Mouse (Mus musculus): ENCODE results near the gene Il11ra1. TPM values are rescaled to one million over a fixed set of nuclear protein-coding genes. Genes with fewer than 3 reads are reported as not detected.

Il11ra1 gene
- polyA plus RNA-seq, 1 experiment from 2014 or later, result 76.5 TPM

DNA sequence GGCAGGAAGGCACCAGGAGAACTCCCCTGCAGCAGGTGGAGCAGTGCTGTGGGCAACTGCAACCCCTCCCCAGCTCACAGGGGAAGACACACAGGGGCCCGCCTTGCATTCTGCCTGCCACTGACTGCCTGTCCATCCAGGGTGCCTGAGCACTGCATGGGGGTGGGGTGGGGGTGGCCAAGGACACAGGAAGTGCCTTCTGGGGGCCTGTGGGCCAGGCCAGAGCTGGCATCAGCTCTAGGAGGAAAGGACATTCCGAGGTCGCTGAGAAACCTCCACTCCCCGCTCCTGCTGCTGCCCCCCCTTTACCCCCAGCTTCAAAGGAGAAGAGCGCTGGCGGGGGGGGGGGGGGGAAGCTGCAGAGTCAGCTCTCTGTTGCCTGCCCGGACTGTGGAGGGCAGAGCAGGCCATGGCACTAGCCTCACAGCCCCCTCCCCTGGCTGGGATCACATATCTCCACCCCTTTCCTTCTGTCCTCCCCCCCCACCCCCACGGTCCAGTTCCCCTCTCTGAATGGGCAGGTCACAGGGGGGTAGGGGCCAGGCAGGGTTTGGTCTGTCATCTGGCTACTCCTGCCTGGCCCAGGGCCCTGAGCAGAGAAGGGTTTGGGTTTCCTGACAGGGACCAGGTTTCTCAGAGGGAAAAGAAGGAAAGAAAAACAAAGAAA is 34.6 kb upstream of the Il11ra1 start:
- Histone ChIP-seq H3K4me2 (replicated peaks) (no peak overlapping the region), H3K9ac (replicated peaks) (0 out of 2 replicates have a peak overlapping the region, but pooled peaks have one; percentile 34), H3K4me1 (peaks cover 62% of the 10 kb centered on the region), H3K4me3 (no peak overlapping the region), H3K27me3 (no peaks in the 10 kb centered on the region), H3K27ac (replicated peaks) (peak overlapping the region; percentile 58), H3K9me3 (no peaks in the 10 kb centered on the region), H3K36me3 (peaks cover 80% of the 10 kb centered on the region)
- ATAC-seq (ENCODE audit: low FRiP score, low read depth), result peak; percentile 21; the same call in 1 of the 2 replicates
- 6% methylated on average over 7 of the region's 8 CpGs for WGBS

DNA sequence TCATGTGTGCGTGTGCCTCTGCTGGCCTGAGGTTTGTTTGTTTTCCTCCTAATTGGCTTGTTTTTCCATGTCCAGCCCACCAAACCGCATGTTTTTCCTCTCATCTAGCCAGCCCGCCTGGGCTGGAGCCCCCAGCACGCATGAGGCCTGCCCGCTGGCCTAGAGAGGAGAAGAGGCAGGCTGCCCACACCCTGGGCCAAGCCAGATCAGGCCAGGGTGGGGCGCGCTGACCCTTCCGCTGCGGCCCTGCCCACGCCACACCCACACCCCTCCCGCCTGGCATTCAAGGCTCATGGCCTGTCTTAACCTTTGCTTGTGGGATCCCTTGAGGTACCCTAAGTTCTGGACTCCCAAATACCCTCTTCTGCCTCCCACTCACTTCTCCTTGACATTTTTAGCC is 33.1 kb upstream of the Il11ra1 start:
- Histone ChIP-seq H3K4me1 (peaks cover 60% of the 10 kb centered on the region), H3K9me3 (no peaks in the 10 kb centered on the region), H3K4me3 (no peak overlapping the region), H3K27ac (replicated peaks) (0 out of 2 replicates have a peak overlapping the region, but pooled peaks have one; percentile 15), H3K27me3 (peaks cover 4% of the 10 kb centered on the region; the same call in 1 of the 2 replicates), H3K4me2 (replicated peaks) (no peak overlapping the region), H3K9ac (replicated peaks) (no peak overlapping the region), H3K36me3 (peaks cover 81% of the 10 kb centered on the region)
- WGBS, result 76% methylated on average over 11 of the region's 11 CpGs
- no peak for ATAC-seq (ENCODE audit: low FRiP score, low read depth)

DNA sequence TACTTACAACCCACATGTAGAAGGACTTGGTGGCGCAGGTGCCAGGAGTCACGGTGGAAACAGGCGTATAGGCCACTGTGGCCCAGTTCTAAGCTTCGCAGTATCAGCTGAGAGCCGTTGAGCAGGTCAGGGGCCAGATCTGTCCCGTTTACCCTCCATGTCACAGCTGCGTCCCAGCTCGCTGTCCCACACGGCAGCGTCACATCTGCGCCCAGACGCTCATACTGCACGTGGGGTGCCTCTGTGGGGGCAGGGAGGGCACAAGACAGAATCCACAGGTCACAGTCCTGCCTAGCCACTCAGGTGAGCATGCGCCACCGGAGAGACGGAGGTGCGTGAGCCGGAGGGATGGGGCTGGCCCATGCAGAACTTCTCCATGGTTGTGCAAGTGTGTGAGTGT is 29.0 kb upstream of the Il11ra1 start:
- Histone ChIP-seq H3K4me2 (replicated peaks) (no peak overlapping the region), H3K27ac (replicated peaks) (no peak overlapping the region), H3K9ac (replicated peaks) (0 out of 2 replicates have a peak overlapping the region, but pooled peaks have one; percentile 24), H3K4me3 (no peak overlapping the region), H3K9me3 (no peaks in the 10 kb centered on the region), H3K4me1 (peaks cover 62% of the 10 kb centered on the region), H3K27me3 (peaks cover 4% of the 10 kb centered on the region; the same call in 1 of the 2 replicates), H3K36me3 (peaks cover 60% of the 10 kb centered on the region)
- 83% methylated on average over 18 of the region's 18 CpGs for WGBS
- no peak for ATAC-seq (ENCODE audit: low FRiP score, low read depth)

- Histone ChIP-seq H3K36me3 (peaks cover 56% of the 10 kb centered on the region), H3K27me3 (peaks cover 4% of the 10 kb centered on the region; the same call in 1 of the 2 replicates), H3K4me3 (no peak overlapping the region), H3K9me3 (no peaks in the 10 kb centered on the region), H3K27ac (replicated peaks) (peak overlapping the region; percentile 83), H3K4me1 (peaks cover 65% of the 10 kb centered on the region), H3K9ac (replicated peaks) (peak overlapping the region; percentile 39; the same call in 1 of the 2 replicates), H3K4me2 (replicated peaks) (0 out of 2 replicates have a peak overlapping the region, but pooled peaks have one; percentile 15)
- peak; percentile 4; the same call in 1 of the 2 replicates for ATAC-seq (ENCODE audit: low FRiP score, low read depth)
- WGBS, result 34% methylated on average over 5 of the region's 5 CpGs
Observed at GRCm38 (mm10) chr4:41671500-41671899, 28.3 kb upstream of the Il11ra1 start.

GRCm38 (mm10) chr4:41671963-41672480 is 27.8 kb upstream of the Il11ra1 start:
- peak overlapping the region; percentile 15; the same call in 1 of the 2 replicates for H3K4me2 ChIP-seq (replicated peaks)
- 5% methylated on average over 8 of the region's 8 CpGs for WGBS
- peaks cover 50% of the 10 kb centered on the region for H3K36me3 ChIP-seq
- peak overlapping the region; percentile 83 for H3K27ac ChIP-seq (replicated peaks)
- H3K9ac ChIP-seq (replicated peaks), result peak overlapping the region; percentile 39
- no peaks in the 10 kb centered on the region for H3K9me3 ChIP-seq
- H3K4me1 ChIP-seq, result peaks cover 66% of the 10 kb centered on the region
- H3K27me3 ChIP-seq, result peaks cover 4% of the 10 kb centered on the region; the same call in 1 of the 2 replicates
- H3K4me3 ChIP-seq, result no peak overlapping the region
- ATAC-seq (ENCODE audit: low FRiP score, low read depth), result peak; percentile 73

DNA sequence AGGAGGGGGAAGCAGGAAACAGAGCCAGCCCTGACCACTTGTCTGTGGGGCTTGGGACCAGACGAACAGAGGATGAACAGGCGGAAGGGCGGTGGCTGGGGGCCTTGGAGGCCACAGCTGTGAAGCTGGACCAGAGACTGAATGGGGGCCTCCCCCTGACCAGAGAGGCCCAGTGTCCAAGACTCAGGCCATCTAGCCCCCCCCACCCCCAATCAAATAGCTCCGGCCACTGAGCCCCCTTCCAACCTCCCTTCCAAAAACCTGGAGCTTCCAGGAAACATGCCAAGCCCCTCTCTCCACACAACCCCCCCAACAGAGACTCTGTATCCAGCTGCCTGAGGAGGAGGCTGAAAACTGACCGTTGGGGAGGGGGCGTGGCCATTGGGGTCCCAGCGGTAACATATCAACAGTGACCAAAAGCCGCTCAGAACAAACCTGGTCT is 27.2 kb upstream of the Il11ra1 start:
- Histone ChIP-seq H3K9ac (replicated peaks) (peak overlapping the region; percentile 39; the same call in 1 of the 2 replicates), H3K27ac (replicated peaks) (peak overlapping the region; percentile 83), H3K4me2 (replicated peaks) (peak overlapping the region; percentile 15; the same call in 1 of the 2 replicates), H3K36me3 (peaks cover 45% of the 10 kb centered on the region), H3K9me3 (no peaks in the 10 kb centered on the region), H3K4me1 (peaks cover 71% of the 10 kb centered on the region), H3K27me3 (peaks cover 4% of the 10 kb centered on the region; the same call in 1 of the 2 replicates), H3K4me3 (no peak overlapping the region)
- 0 out of 2 replicates have a peak, but pooled peaks have one; percentile 0 for ATAC-seq (ENCODE audit: low FRiP score, low read depth)
- WGBS, result 27% methylated on average over 8 of the region's 8 CpGs

- peaks cover 77% of the 10 kb centered on the region for H3K4me1 ChIP-seq
- H3K27ac ChIP-seq (replicated peaks), result peak overlapping the region; percentile 83
- H3K9ac ChIP-seq (replicated peaks), result no peak overlapping the region; the same call in 1 of the 2 replicates
- ATAC-seq (ENCODE audit: low FRiP score, low read depth), result no peak
- WGBS, result 59% methylated on average over 19 of the region's 19 CpGs
- no peak overlapping the region for H3K4me3 ChIP-seq
- H3K36me3 ChIP-seq, result peaks cover 39% of the 10 kb centered on the region
- no peaks in the 10 kb centered on the region for H3K9me3 ChIP-seq
- peaks cover 4% of the 10 kb centered on the region; the same call in 1 of the 2 replicates for H3K27me3 ChIP-seq
- no peak overlapping the region for H3K4me2 ChIP-seq (replicated peaks)
Observed at GRCm38 (mm10) chr4:41673186-41673585, 26.6 kb upstream of the Il11ra1 start.

DNA sequence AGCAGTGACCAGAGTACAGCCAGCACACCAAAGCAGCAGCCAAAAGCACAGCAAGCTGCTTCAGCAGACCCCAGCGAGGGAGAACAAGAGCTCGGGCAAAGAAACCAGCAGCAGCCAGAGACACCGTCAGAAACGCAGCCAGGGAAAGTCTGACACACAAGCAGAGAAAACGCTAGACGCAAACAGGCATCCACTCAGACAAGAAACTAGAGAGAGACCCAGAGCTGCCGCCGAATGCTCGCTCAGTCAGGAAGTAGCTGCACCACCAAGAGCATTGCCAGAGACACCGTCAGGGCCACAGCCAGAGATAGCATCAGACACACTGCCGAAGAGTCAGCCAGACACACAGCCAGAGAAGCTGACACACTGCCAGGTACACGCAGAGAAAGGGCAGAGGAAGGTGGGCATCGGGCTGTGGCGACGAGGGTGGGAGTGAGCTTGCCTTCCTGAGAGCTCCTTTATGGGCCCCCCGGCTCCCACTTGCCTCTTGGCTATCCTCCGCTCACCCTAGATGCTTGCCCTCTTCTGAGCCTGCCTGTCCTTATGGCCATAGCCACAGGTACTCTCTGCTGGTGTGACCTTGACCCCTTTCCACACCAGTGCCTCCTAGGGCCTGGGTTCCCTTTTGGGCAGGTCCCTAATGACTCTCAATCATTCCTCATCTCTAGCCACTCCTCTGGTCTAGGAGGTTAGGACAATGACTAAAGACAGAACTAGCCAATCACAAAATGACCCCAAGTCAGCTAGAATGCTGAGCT is 23.4 kb upstream of the Il11ra1 start:
- H3K27ac ChIP-seq (replicated peaks), result peak overlapping the region; percentile 61
- peaks cover 26% of the 10 kb centered on the region; the same call in 1 of the 2 replicates for H3K36me3 ChIP-seq
- peaks cover 97% of the 10 kb centered on the region for H3K4me1 ChIP-seq
- WGBS, result 75% methylated on average over 17 of the region's 17 CpGs
- no peak overlapping the region for H3K4me3 ChIP-seq
- no peak for ATAC-seq (ENCODE audit: low FRiP score, low read depth)
- H3K9me3 ChIP-seq, result no peaks in the 10 kb centered on the region
- H3K9ac ChIP-seq (replicated peaks), result peak overlapping the region; percentile 39; the same call in 1 of the 2 replicates
- H3K4me2 ChIP-seq (replicated peaks), result no peak overlapping the region
- no peaks in the 10 kb centered on the region for H3K27me3 ChIP-seq

DNA sequence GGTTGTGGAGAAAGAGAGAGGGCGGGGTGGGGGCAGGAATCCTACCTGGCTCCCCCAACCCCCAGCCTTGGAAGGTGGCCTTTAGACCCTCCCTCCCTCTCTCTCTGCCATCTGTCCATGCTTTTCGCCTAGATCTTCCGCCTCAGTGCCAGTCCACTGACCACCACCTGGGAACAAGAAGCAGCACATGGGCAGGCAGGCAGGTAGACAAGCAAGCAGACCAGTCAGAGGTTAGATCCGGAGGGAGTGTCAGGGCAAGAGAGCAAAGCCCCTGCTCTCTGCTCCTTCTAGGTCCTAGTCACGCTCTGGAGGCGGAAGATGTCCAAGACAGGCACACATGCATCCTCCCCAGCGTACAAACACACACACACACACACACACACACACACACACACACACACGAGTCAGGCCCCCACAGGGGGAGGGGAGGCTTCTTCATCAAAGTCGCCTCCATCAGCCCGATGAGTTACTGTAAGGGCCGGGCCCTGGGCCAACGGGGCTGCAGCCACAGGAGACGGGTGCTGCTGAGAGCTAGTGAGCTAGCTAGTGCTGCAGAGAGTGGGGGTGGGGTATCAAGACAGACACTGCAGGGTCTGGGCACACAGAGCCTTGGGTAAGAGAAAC is 22.7 kb upstream of the Il11ra1 start:
- Histone ChIP-seq H3K9ac (replicated peaks) (peak overlapping the region; percentile 39; the same call in 1 of the 2 replicates), H3K36me3 (peaks cover 23% of the 10 kb centered on the region; the same call in 1 of the 2 replicates), H3K4me1 (peaks cover 95% of the 10 kb centered on the region), H3K4me3 (no peak overlapping the region), H3K9me3 (no peaks in the 10 kb centered on the region), H3K27me3 (no peaks in the 10 kb centered on the region), H3K4me2 (replicated peaks) (no peak overlapping the region), H3K27ac (replicated peaks) (peak overlapping the region; percentile 61)
- peak; percentile 45 for ATAC-seq (ENCODE audit: low FRiP score, low read depth)
- 49% methylated on average over 13 of the region's 13 CpGs for WGBS

GRCm38 (mm10) chr4:41678863-41679262 is 20.9 kb upstream of the Il11ra1 start:
- peaks cover 24% of the 10 kb centered on the region; the same call in 1 of the 2 replicates for H3K36me3 ChIP-seq
- peaks cover 86% of the 10 kb centered on the region for H3K4me1 ChIP-seq
- no peaks in the 10 kb centered on the region for H3K9me3 ChIP-seq
- no peak overlapping the region for H3K4me2 ChIP-seq (replicated peaks)
- H3K4me3 ChIP-seq, result no peak overlapping the region
- peak overlapping the region; percentile 44; the same call in 1 of the 2 replicates for H3K9ac ChIP-seq (replicated peaks)
- no peaks in the 10 kb centered on the region for H3K27me3 ChIP-seq
- 67% methylated on average over 6 of the region's 6 CpGs for WGBS
- no peak for ATAC-seq (ENCODE audit: low FRiP score, low read depth)
- peak overlapping the region; percentile 64; the same call in 1 of the 2 replicates for H3K27ac ChIP-seq (replicated peaks)

DNA sequence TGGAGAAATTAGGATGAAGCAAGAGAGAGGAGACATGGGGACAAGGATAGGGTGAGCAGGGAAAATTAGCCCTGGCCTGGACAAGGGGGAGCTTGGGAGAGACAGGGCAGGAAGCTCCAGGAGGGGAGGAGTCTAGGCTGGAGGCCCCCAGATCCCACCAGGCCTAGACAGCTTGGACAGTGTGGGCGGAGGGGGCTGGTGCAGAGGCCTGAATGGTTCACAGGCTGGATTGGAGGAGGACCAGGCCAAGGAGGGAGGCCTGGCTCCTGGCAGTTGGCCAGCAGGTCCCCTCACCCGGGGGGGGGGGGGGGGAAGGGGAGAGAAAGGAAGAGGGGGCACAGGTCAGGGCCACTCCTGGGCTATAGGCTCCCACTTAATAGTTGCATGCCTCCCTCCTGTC is 20.5 kb upstream of the Il11ra1 start:
- H3K4me2 ChIP-seq (replicated peaks), result no peak overlapping the region
- peak overlapping the region; percentile 64 for H3K27ac ChIP-seq (replicated peaks)
- no peak for ATAC-seq (ENCODE audit: low FRiP score, low read depth)
- no peak overlapping the region for H3K4me3 ChIP-seq
- 33% methylated on average over 2 of the region's 2 CpGs for WGBS
- H3K4me1 ChIP-seq, result peaks cover 87% of the 10 kb centered on the region
- H3K36me3 ChIP-seq, result peaks cover 20% of the 10 kb centered on the region; the same call in 1 of the 2 replicates
- H3K9me3 ChIP-seq, result no peaks in the 10 kb centered on the region
- H3K9ac ChIP-seq (replicated peaks), result peak overlapping the region; percentile 44; the same call in 1 of the 2 replicates
- no peaks in the 10 kb centered on the region for H3K27me3 ChIP-seq
